Mouse (Mus musculus) MEL (cell line): ENCODE measurements at regions not wholly inside any gene's neighbourhood (a gene's known extent, or its start where the extent isn't known, plus 50 kb on each side); places are given as distances from the start of the nearest gene placed in this dataset.
"Not testable (repeated sequence)": the region's sequence is repeated elsewhere in the genome, so short reads cannot be mapped to it uniquely, and the experiment has no call there.

Experiments
- DNase-seq: peaks from one replicate; pipeline ENCODE4 v3.0.0; 2011; ENCODE audit warnings: low read depth, low spot score
- H3K27ac ChIP-seq: 2 replicates; pipeline ENCODE4 v1.5.1; 2012; ENCODE audit warnings: low read depth, mild to moderate bottlenecking, control low read depth, low read length, moderate library complexity; ENCODE audit not compliant: control insufficient read depth
- H3K27me3 ChIP-seq, 2 experiments: fragments of 150-350 bp in 1 of 2; sonication (generic) in 1 of 2; 2 replicates each; pipeline ENCODE4 v1.6.1; 2012; ENCODE audit warnings: low read length in 2 of 2, mild to moderate bottlenecking in 2 of 2, improper control_type of control experiment in 1 of 2, moderate library complexity in 1 of 2; ENCODE audit not compliant: insufficient read depth in 2 of 2, control insufficient read depth in 1 of 2
- H3K36me3 ChIP-seq, 2 experiments: 2 replicates each; pipeline ENCODE4 v1.6.1; 2012 to 2014; ENCODE audit warnings: low read length in 2 of 2, improper control_type of control experiment in 1 of 2, inconsistent platforms in 1 of 2, mild to moderate bottlenecking in 1 of 2; ENCODE audit not compliant: insufficient read depth in 2 of 2, control insufficient read depth in 1 of 2
- H3K4me1 ChIP-seq, 2 experiments: fragments of 150-350 bp in 1 of 2; sonication (generic) in 1 of 2; 2 replicates each; pipeline ENCODE4 v1.6.1; 2012; ENCODE audit warnings: low read length in 2 of 2, improper control_type of control experiment in 1 of 2, mild to moderate bottlenecking in 1 of 2; ENCODE audit not compliant: insufficient read depth in 2 of 2, control insufficient read depth in 1 of 2
- H3K4me3 ChIP-seq, 2 experiments: fragments of 150-350 bp in 1 of 2; sonication (generic) in 1 of 2; 2 replicates each; pipeline ENCODE4 v1.5.1; 2012; ENCODE audit warnings: low read depth in 2 of 2, low read length in 2 of 2, mild to moderate bottlenecking in 2 of 2, moderate library complexity in 2 of 2, control low read depth in 1 of 2, improper control_type of control experiment in 1 of 2; ENCODE audit not compliant: control insufficient read depth in 1 of 2, insufficient read depth in 1 of 2
- H3K79me2 ChIP-seq: 2 replicates; pipeline ENCODE4 v1.6.1; 2012; ENCODE audit warnings: mild to moderate bottlenecking, low read length, moderate library complexity; ENCODE audit not compliant: control insufficient read depth, poor library complexity, insufficient read depth
- H3K9ac ChIP-seq: 2 replicates; pipeline ENCODE4 v1.6.1; 2012; ENCODE audit warnings: low read depth, mild to moderate bottlenecking, control low read depth, low read length, moderate library complexity; ENCODE audit not compliant: control insufficient read depth, poor library complexity, severe bottlenecking
- H3K9me3 ChIP-seq: fragments of 150-350 bp; sonication (generic); replicated peaks from 2 replicates; pipeline ENCODE4 v1.6.1; 2012; ENCODE audit warnings: mild to moderate bottlenecking, low read length, improper control_type of control experiment, moderate library complexity; ENCODE audit not compliant: insufficient read depth
- EP300 ChIP-seq, 2 experiments: IDR thresholded peaks; 2 replicates each; pipeline ENCODE4 v1.6.1; 2011; ENCODE audit warnings: improper control_type of control experiment in 2 of 2, low read length in 2 of 2, low read depth in 1 of 2, mild to moderate bottlenecking in 1 of 2
- GATA1 ChIP-seq: IDR thresholded peaks from 2 replicates; pipeline ENCODE4 v1.6.1; 2011; ENCODE audit warnings: low read depth, low read length, improper control_type of control experiment
- HCFC1 ChIP-seq: IDR thresholded peaks from 2 replicates; pipeline ENCODE4 v1.6.1; 2012; ENCODE audit warnings: low read depth, mild to moderate bottlenecking, inconsistent platforms, low read length, improper control_type of control experiment, moderate library complexity
- JUND ChIP-seq: IDR thresholded peaks from 2 replicates; pipeline ENCODE4 v1.6.1; 2011; ENCODE audit warnings: low read depth, mild to moderate bottlenecking, improper control_type of control experiment, low read length
- MAFK ChIP-seq: IDR thresholded peaks from 2 replicates; pipeline ENCODE4 v1.6.1; 2011; ENCODE audit warnings: low read depth, mild to moderate bottlenecking, low read length, improper control_type of control experiment, borderline replicate concordance
- MAZ ChIP-seq: IDR thresholded peaks from 2 replicates; pipeline ENCODE4 v1.6.1; 2012; ENCODE audit warnings: low read depth, mild to moderate bottlenecking, inconsistent platforms, low read length, improper control_type of control experiment
- MEF2A ChIP-seq: IDR thresholded peaks from 2 replicates; pipeline ENCODE4 v1.6.1; 2014; ENCODE audit warnings: low read depth, mild to moderate bottlenecking, inconsistent platforms, low read length, improper control_type of control experiment; ENCODE audit not compliant: poor library complexity, insufficient replicate concordance, severe bottlenecking; ENCODE audit errors: extremely low read depth
- MXI1 ChIP-seq: IDR thresholded peaks from 2 replicates; pipeline ENCODE4 v1.6.1; 2011; ENCODE audit warnings: mild to moderate bottlenecking, low read depth, low read length, improper control_type of control experiment
- MYC ChIP-seq: IDR thresholded peaks from 2 replicates; pipeline ENCODE4 v1.6.1; 2011; ENCODE audit warnings: low read depth, mild to moderate bottlenecking, low read length, improper control_type of control experiment, moderate library complexity
- POLR2AphosphoS2 ChIP-seq: IDR thresholded peaks from 2 replicates; pipeline ENCODE4 v1.6.1; 2011; ENCODE audit warnings: low read length, improper control_type of control experiment
- RAD21 ChIP-seq: IDR thresholded peaks from 2 replicates; pipeline ENCODE4 v1.6.1; 2011; ENCODE audit warnings: mild to moderate bottlenecking, low read depth, low read length, improper control_type of control experiment
- RCOR1 ChIP-seq: IDR thresholded peaks from 2 replicates; pipeline ENCODE4 v1.6.1; 2012; ENCODE audit warnings: low read depth, mild to moderate bottlenecking, inconsistent platforms, low read length, improper control_type of control experiment
- SIN3A ChIP-seq: IDR thresholded peaks from 2 replicates; pipeline ENCODE4 v1.6.1; 2012; ENCODE audit warnings: low read length, improper control_type of control experiment, inconsistent platforms
- SMC3 ChIP-seq: IDR thresholded peaks from 2 replicates; pipeline ENCODE4 v1.6.1; 2011; ENCODE audit warnings: low read depth, low read length, improper control_type of control experiment
- UBTF ChIP-seq: IDR thresholded peaks from 2 replicates; pipeline ENCODE4 v1.6.1; 2012; ENCODE audit warnings: low read depth, mild to moderate bottlenecking, inconsistent platforms, low read length, improper control_type of control experiment, moderate library complexity, borderline replicate concordance; ENCODE audit not compliant: insufficient read depth
- USF1 ChIP-seq: IDR thresholded peaks from 2 replicates; pipeline ENCODE4 v1.6.1; 2014; ENCODE audit warnings: low read depth, mild to moderate bottlenecking, inconsistent platforms, low read length, improper control_type of control experiment, moderate library complexity
- ZKSCAN1 ChIP-seq: IDR thresholded peaks from 2 replicates; pipeline ENCODE4 v1.6.1; 2012; ENCODE audit warnings: low read depth, mild to moderate bottlenecking, inconsistent platforms, low read length, improper control_type of control experiment, moderate library complexity
- ZMIZ1 ChIP-seq: IDR thresholded peaks from 2 replicates; pipeline ENCODE4 v1.6.1; 2012; ENCODE audit warnings: low read depth, mild to moderate bottlenecking, inconsistent platforms, low read length, improper control_type of control experiment, moderate library complexity

DNA sequence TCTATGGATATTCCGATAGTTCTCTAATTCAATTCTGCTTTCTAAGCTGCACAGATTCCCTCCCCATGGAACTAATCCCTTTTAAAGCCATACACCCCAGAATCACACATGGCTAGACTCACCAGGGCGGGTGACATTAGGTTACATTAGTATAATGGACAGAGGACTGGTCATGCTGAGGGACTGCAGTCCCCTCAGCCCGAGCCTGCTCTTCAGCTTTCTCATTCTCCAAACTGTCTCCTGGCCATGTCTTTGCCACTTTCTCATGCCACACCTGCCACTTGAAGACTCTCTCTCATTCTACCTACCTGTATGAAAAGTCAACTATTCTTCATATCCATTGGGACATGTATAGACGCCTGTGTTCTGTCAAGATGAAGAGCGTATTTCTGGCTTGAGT, 68.0 kb upstream of the Sh3gl3 start:
- TF ChIP-seq JUND (no peak), UBTF (no peak), SIN3A (no peak)
- no peaks in the 10 kb centered on the region for H3K27me3 ChIP-seq
- no peak overlapping the region for H3K27ac ChIP-seq
- H3K9ac ChIP-seq: no peak overlapping the region
- no peaks in the 10 kb centered on the region for H3K36me3 ChIP-seq
- H3K4me3 ChIP-seq: no peak overlapping the region
- no peak for DNase-seq
- H3K4me1 ChIP-seq: no peaks in the 10 kb centered on the region
- no peaks in the 10 kb centered on the region for H3K79me2 ChIP-seq
- no peaks in the 10 kb centered on the region for H3K9me3 ChIP-seq

DNA sequence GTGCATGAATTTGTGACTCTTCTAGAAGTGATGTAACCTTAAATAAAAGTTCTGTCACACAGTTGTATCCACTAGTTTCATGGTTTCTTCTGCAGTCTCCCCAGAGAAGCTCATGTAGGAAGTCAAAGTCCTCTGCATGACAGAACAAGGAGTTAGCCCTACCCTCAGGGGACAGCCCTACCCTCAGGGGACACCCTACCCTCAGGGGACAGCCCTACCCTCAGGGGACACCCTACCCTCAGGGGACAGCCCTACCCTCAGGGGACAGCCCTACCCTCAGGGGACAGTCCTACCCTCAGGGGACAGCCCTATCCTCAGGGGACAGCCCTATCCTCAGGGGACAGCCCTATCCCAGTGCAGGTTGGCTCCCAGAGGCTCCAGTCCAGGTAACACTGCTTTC, 64.5 kb upstream of the Sh3gl3 start:
- not testable (repeated sequence) for H3K36me3 ChIP-seq, H3K27me3 ChIP-seq, H3K4me1 ChIP-seq, DNase-seq, H3K4me3 ChIP-seq, H3K9ac ChIP-seq, H3K9me3 ChIP-seq, H3K79me2 ChIP-seq, H3K27ac ChIP-seq

DNA sequence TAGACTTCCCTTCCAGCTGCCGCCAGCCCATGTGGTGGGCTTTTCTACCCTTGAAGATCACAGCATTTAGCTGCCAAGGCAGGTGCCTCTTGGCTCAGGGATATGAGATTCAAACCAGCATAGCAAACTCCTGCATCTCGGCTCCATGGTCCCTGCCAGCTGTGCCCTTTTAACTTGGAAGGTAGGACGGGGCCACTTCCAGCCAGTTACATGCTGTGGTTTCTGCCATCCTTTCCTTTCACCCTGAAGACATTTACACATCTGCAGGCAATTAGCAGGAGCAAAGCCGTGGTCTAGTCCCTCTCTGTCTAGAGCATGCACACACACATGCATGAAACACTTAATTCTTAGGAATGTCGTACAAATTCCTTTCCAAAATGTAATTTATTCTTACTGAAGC, 64.1 kb upstream of the Sh3gl3 start:
- no peaks in the 10 kb centered on the region; a peak in 1 of 4 replicates for H3K27me3 ChIP-seq
- H3K27ac ChIP-seq: no peak overlapping the region
- no peak overlapping the region for H3K4me3 ChIP-seq
- DNase-seq: no peak
- H3K36me3 ChIP-seq: no peaks in the 10 kb centered on the region
- no peaks in the 10 kb centered on the region for H3K4me1 ChIP-seq
- TF ChIP-seq MEF2A: no peak
- no peak for TF ChIP-seq GATA1
- TF ChIP-seq MXI1: no peak
- TF ChIP-seq HCFC1: no peak
- TF ChIP-seq ZMIZ1: no peak
- no peak for TF ChIP-seq UBTF
- TF ChIP-seq, all 39 proteins: peak for 0
- H3K9me3 ChIP-seq: no peaks in the 10 kb centered on the region
- no peaks in the 10 kb centered on the region for H3K79me2 ChIP-seq
- H3K9ac ChIP-seq: no peak overlapping the region

DNA sequence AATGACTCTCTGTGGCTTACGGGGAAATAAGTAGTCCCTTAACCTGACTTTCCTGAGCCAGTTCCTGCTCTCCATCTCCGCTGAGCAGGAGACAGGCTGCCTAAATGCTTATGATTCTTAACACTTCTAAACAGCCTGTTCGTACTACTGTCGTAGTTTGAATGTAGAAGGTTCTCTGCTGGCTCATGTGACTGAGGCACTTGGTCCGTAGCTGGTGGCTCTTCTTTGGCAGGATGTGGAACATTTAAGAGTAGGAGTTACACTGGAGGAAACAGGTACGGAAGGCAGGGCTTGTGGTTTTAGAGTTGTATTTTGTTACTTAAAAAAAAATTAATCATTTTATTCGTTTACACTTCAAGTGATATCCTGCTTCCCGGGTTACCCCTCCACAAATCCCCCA, 63.7 kb upstream of the Sh3gl3 start:
- Histone ChIP-seq H3K27ac (no peak overlapping the region), H3K27me3 (no peaks in the 10 kb centered on the region; a peak in 1 of 4 replicates)
- TF ChIP-seq SIN3A: no peak
- no peak for TF ChIP-seq RCOR1
- TF ChIP-seq JUND: no peak
- TF ChIP-seq MAZ: no peak
- TF ChIP-seq RAD21: no peak
- no peak for TF ChIP-seq ZKSCAN1
- no peak for TF ChIP-seq POLR2AphosphoS2
- TF ChIP-seq MAFK: no peak
- no peak for TF ChIP-seq USF1
- TF ChIP-seq UBTF: no peak
- no peak for TF ChIP-seq EP300 (IDR thresholded peaks at IDR 0.05; ENCODE audit: low read depth in 1 of 2, low read length in 2 of 2)
- TF ChIP-seq MYC: no peak
- no peak for TF ChIP-seq SMC3
- TF ChIP-seq, all 39 proteins: peak for 0
- Histone ChIP-seq H3K4me3 (no peak overlapping the region), H3K79me2 (no peaks in the 10 kb centered on the region), H3K36me3 (no peaks in the 10 kb centered on the region), H3K9ac (no peak overlapping the region), H3K9me3 (no peaks in the 10 kb centered on the region), H3K4me1 (no peaks in the 10 kb centered on the region)
- no peak for DNase-seq
